Mouse (Mus musculus) thymus, adult 2 months (tissue): ENCODE measurements around the gene Etaa1.

Experiments
- CTCF ChIP-seq: fragments of 200-500 bp; IDR thresholded peaks from 2 replicates; pipeline ENCODE4 v1.5.1; 2012; ENCODE audit warnings: mild to moderate bottlenecking, control low read depth, low read length, moderate library complexity, borderline replicate concordance; ENCODE audit not compliant: control insufficient read depth, poor library complexity, insufficient read depth; ENCODE audit errors: extremely low read depth
- POLR2A ChIP-seq: fragments of 200-500 bp; IDR thresholded peaks from 2 replicates; pipeline ENCODE4 v1.6.1; 2012; ENCODE audit warnings: mild to moderate bottlenecking, low read length, control low read depth, moderate library complexity; ENCODE audit not compliant: control insufficient read depth, poor library complexity, insufficient read depth; ENCODE audit errors: extremely low read depth

- no peak for TF ChIP-seq POLR2A
- no peak for TF ChIP-seq CTCF
Observed at GRCm38 (mm10) chr11:17916486-17916885, 37.2 kb downstream of the Etaa1 start.
